Mouse (Mus musculus): Measurements from ENCODE around the gene Efna3. TPM values are rescaled to one million over a fixed set of nuclear protein-coding genes. Genes with fewer than 3 reads are reported as not detected.

Gene Efna3
- total RNA-seq, 2 experiments from 2014 or later: not detected

GRCm38 (mm10) chr3:89315930-89316831, 6.6 kb downstream of the Efna3 start:
- peak in 1 of 2 experiments; percentile 42 for DNase-seq

GRCm38 (mm10) chr3:89315195-89315929, 7.4 kb downstream of the Efna3 start:
- peak; percentile 74 to 87 for DNase-seq

- no peak for DNase-seq
Measured at GRCm38 (mm10) chr3:89314791-89315190, 8.0 kb downstream of the Efna3 start.

GRCm38 (mm10) chr3:89314340-89314739, 8.4 kb downstream of the Efna3 start:
- no peak for DNase-seq

- DNase-seq: peak; percentile 66 to 80
Measured at GRCm38 (mm10) chr3:89308089-89308488, 14.7 kb downstream of the Efna3 start.

- DNase-seq: no peak
Measured at GRCm38 (mm10) chr3:89305551-89306325, 17.0 kb downstream of the Efna3 start.

- DNase-seq: no peak
Measured at GRCm38 (mm10) chr3:89305105-89305504, 17.7 kb downstream of the Efna3 start.

- DNase-seq: no peak
Measured at GRCm38 (mm10) chr3:89304440-89304839, 18.3 kb downstream of the Efna3 start.

- DNase-seq: no peak
Measured at GRCm38 (mm10) chr3:89300514-89300913, 22.3 kb downstream of the Efna3 start.

GRCm38 (mm10) chr3:89300071-89300470, 22.7 kb downstream of the Efna3 start:
- DNase-seq: no peak

- peak in 1 of 2 experiments; percentile 48 for DNase-seq
Measured at GRCm38 (mm10) chr3:89299499-89299898, 23.3 kb downstream of the Efna3 start.

- DNase-seq: no peak
Measured at GRCm38 (mm10) chr3:89298908-89299307, 23.9 kb downstream of the Efna3 start.

GRCm38 (mm10) chr3:89296761-89297396, 25.9 kb downstream of the Efna3 start:
- DNase-seq: no peak

GRCm38 (mm10) chr3:89295685-89296230, 27.0 kb downstream of the Efna3 start:
- DNase-seq: no peak

GRCm38 (mm10) chr3:89294195-89294594, 28.6 kb downstream of the Efna3 start:
- no peak for DNase-seq

- no peak for DNase-seq
Measured at GRCm38 (mm10) chr3:89293247-89293918, 29.4 kb downstream of the Efna3 start.

- DNase-seq: no peak
Measured at GRCm38 (mm10) chr3:89292303-89292702, 30.5 kb downstream of the Efna3 start.

GRCm38 (mm10) chr3:89291874-89292273, 30.9 kb downstream of the Efna3 start:
- no peak for DNase-seq

- DNase-seq: peak; percentile 61
Measured at GRCm38 (mm10) chr3:89288503-89288928, 34.2 kb downstream of the Efna3 start.

GRCm38 (mm10) chr3:89287286-89287685, 35.5 kb downstream of the Efna3 start:
- DNase-seq: no peak

GRCm38 (mm10) chr3:89285526-89285925, 37.2 kb downstream of the Efna3 start:
- DNase-seq: no peak

Measured in heart, adult 18-20 months (tissue).